Mouse (Mus musculus) embryonic facial prominence, embryonic 12.5 days (tissue): ENCODE measurements around the gene Pkn2. TPM values are rescaled to one million over a fixed set of nuclear protein-coding genes. Genes with fewer than 3 reads are reported as not detected.

ENCODE experiments used
- ATAC-seq: fragments of 200-750 bp; cut with Nextera tagmentation; 2 replicates; pipeline ENCODE4 v1.8.0; 2017; ENCODE audit not compliant: insufficient number of reproducible peaks, insufficient read depth, low FRiP score, low TSS enrichment
- H3K27ac ChIP-seq: fragments of 300-500 bp; sonication (generic); 2 replicates; pipeline ENCODE4 v1.5.1; 2016; ENCODE audit warnings: mild to moderate bottlenecking
- H3K27me3 ChIP-seq: fragments of 300-500 bp; sonication (generic); 2 replicates; pipeline ENCODE4 v1.6.1; 2016; ENCODE audit warnings: mild to moderate bottlenecking, moderate library complexity
- H3K36me3 ChIP-seq: fragments of 300-500 bp; sonication (generic); 2 replicates; pipeline ENCODE4 v1.6.1; 2016; ENCODE audit warnings: mild to moderate bottlenecking
- H3K4me1 ChIP-seq: fragments of 300-500 bp; sonication (generic); 2 replicates; pipeline ENCODE4 v1.6.1; 2016
- H3K4me2 ChIP-seq: fragments of 300-500 bp; sonication (generic); replicated peaks from 2 replicates; pipeline ENCODE4 v1.6.1; 2016; ENCODE audit warnings: mild to moderate bottlenecking, moderate library complexity
- H3K4me3 ChIP-seq: fragments of 300-500 bp; sonication (generic); 2 replicates; pipeline ENCODE4 v1.5.1; 2016; ENCODE audit warnings: mild to moderate bottlenecking
- H3K9ac ChIP-seq: fragments of 300-500 bp; sonication (generic); 2 replicates; pipeline ENCODE4 v1.6.1; 2016; ENCODE audit warnings: mild to moderate bottlenecking, moderate library complexity
- H3K9me3 ChIP-seq: fragments of 300-500 bp; sonication (generic); 2 replicates; pipeline ENCODE4 v1.6.1; 2016; ENCODE audit warnings: mild to moderate bottlenecking, moderate library complexity
- WGBS: fragments of 180-500 bp; shearing (Covaris S2); methylation state at CpG from one replicate; pipeline ENCODE4 v1.1.7; 2016; 5-methylcytosine and 5-hydroxymethylcytosine counted together
- polyA plus RNA-seq: library from polyadenylated mRNA; unstranded; fragments of >200 nt; fragmentation: Nextera tagmentation; extraction: Ambion mirVana; gene quantifications from 2 replicates; pipeline ENCODE4 v1.2.1, GENCODE M21; 2016

Pkn2 gene
- 62.4 and 64.0 TPM in 2 replicates for polyA plus RNA-seq

GRCm38 (mm10) chr3:142881872-142882623 is at the start of gene Pkn2:
Gene Pkn2, minus strand, starts transcription at chr3:142882004.
- H3K27me3 ChIP-seq, result no peaks in the 10 kb centered on the region
- 1% methylated on average over 69 of the region's 84 CpGs for WGBS
- no peaks in the 10 kb centered on the region for H3K36me3 ChIP-seq
- ATAC-seq, result peak; percentile 99
- peak within 1 kb of the TSS; percentile 97 for H3K27ac ChIP-seq
- peak within 1 kb of the TSS; percentile 100 for H3K4me3 ChIP-seq
- no peaks in the 10 kb centered on the region for H3K9me3 ChIP-seq
- H3K4me1 ChIP-seq, result peaks cover 6% of the 10 kb centered on the region; the same call in 1 of the 2 replicates
- H3K4me2 ChIP-seq, result peak within 1 kb of the TSS; percentile 56
- peak within 1 kb of the TSS; percentile 97 for H3K9ac ChIP-seq

- no peaks in the 10 kb centered on the region for H3K27me3 ChIP-seq
- H3K4me1 ChIP-seq, result no peaks in the 10 kb centered on the region
- no peaks in the 10 kb centered on the region for H3K36me3 ChIP-seq
- no peak overlapping the region for H3K4me3 ChIP-seq
- WGBS, result 90% methylated on average over 2 of the region's 2 CpGs
- H3K27ac ChIP-seq, result no peak overlapping the region
- ATAC-seq, result no peak
- H3K9ac ChIP-seq, result no peak overlapping the region
- no peaks in the 10 kb centered on the region for H3K9me3 ChIP-seq
- H3K4me2 ChIP-seq, result no peak overlapping the region
These were observed 48.1 kb upstream of the Pkn2 start for GRCm38 (mm10) chr3:142929906-142930305.

- no peak overlapping the region for H3K9ac ChIP-seq
- H3K27me3 ChIP-seq, result no peaks in the 10 kb centered on the region
- 81% methylated on average over 3 of the region's 3 CpGs for WGBS
- no peaks in the 10 kb centered on the region for H3K4me1 ChIP-seq
- H3K36me3 ChIP-seq, result no peaks in the 10 kb centered on the region
- no peak overlapping the region for H3K4me3 ChIP-seq
- no peak overlapping the region for H3K27ac ChIP-seq
- no peaks in the 10 kb centered on the region for H3K9me3 ChIP-seq
- H3K4me2 ChIP-seq, result no peak overlapping the region
- no peak for ATAC-seq
These were observed 45.5 kb upstream of the Pkn2 start for GRCm38 (mm10) chr3:142927311-142927710.

- 82% methylated on average over 2 of the region's 2 CpGs for WGBS
- Histone ChIP-seq H3K4me3 (no peak overlapping the region), H3K36me3 (no peaks in the 10 kb centered on the region), H3K9me3 (no peaks in the 10 kb centered on the region), H3K4me2 (no peak overlapping the region), H3K27ac (no peak overlapping the region), H3K4me1 (no peaks in the 10 kb centered on the region), H3K9ac (no peak overlapping the region), H3K27me3 (no peaks in the 10 kb centered on the region)
- ATAC-seq, result no peak
These were observed 43.1 kb upstream of the Pkn2 start for GRCm38 (mm10) chr3:142924831-142925348.

- Histone ChIP-seq H3K4me3 (no peak overlapping the region), H3K36me3 (no peaks in the 10 kb centered on the region), H3K9ac (no peak overlapping the region), H3K4me2 (no peak overlapping the region), H3K27ac (no peak overlapping the region), H3K4me1 (no peaks in the 10 kb centered on the region), H3K9me3 (no peaks in the 10 kb centered on the region), H3K27me3 (no peaks in the 10 kb centered on the region)
- 82% methylated on average over 3 of the region's 3 CpGs for WGBS
- ATAC-seq, result no peak
These were observed 37.3 kb upstream of the Pkn2 start for GRCm38 (mm10) chr3:142919070-142919469.

GRCm38 (mm10) chr3:142917760-142918439 is 36.1 kb upstream of the Pkn2 start:
- no peak overlapping the region for H3K27ac ChIP-seq
- no peaks in the 10 kb centered on the region for H3K27me3 ChIP-seq
- H3K36me3 ChIP-seq, result no peaks in the 10 kb centered on the region
- no peak overlapping the region for H3K4me3 ChIP-seq
- no peak overlapping the region for H3K9ac ChIP-seq
- ATAC-seq, result no peak
- H3K4me1 ChIP-seq, result no peaks in the 10 kb centered on the region
- no peak overlapping the region for H3K4me2 ChIP-seq
- no peaks in the 10 kb centered on the region for H3K9me3 ChIP-seq
- 77% methylated on average over 4 of the region's 4 CpGs for WGBS

GRCm38 (mm10) chr3:142917171-142917570 is 35.4 kb upstream of the Pkn2 start:
- H3K9ac ChIP-seq, result no peak overlapping the region
- H3K9me3 ChIP-seq, result no peaks in the 10 kb centered on the region
- H3K27ac ChIP-seq, result no peak overlapping the region
- ATAC-seq, result no peak
- H3K4me2 ChIP-seq, result no peak overlapping the region
- no peak overlapping the region for H3K4me3 ChIP-seq
- H3K27me3 ChIP-seq, result no peaks in the 10 kb centered on the region
- no peaks in the 10 kb centered on the region for H3K36me3 ChIP-seq
- no peaks in the 10 kb centered on the region for H3K4me1 ChIP-seq
- WGBS, result 91% methylated on average over 4 of the region's 4 CpGs

GRCm38 (mm10) chr3:142913295-142913694 is 31.5 kb upstream of the Pkn2 start:
- no peaks in the 10 kb centered on the region for H3K9me3 ChIP-seq
- H3K36me3 ChIP-seq, result no peaks in the 10 kb centered on the region
- H3K4me3 ChIP-seq, result no peak overlapping the region
- no peak overlapping the region for H3K4me2 ChIP-seq
- WGBS, result 69% methylated on average over 1 of the region's 1 CpGs
- no peak overlapping the region for H3K27ac ChIP-seq
- H3K27me3 ChIP-seq, result no peaks in the 10 kb centered on the region
- H3K4me1 ChIP-seq, result no peaks in the 10 kb centered on the region
- H3K9ac ChIP-seq, result no peak overlapping the region
- no peak for ATAC-seq

- Histone ChIP-seq H3K4me3 (no peak overlapping the region), H3K27ac (no peak overlapping the region), H3K9ac (no peak overlapping the region), H3K4me1 (no peaks in the 10 kb centered on the region), H3K4me2 (no peak overlapping the region), H3K27me3 (no peaks in the 10 kb centered on the region), H3K36me3 (no peaks in the 10 kb centered on the region), H3K9me3 (no peaks in the 10 kb centered on the region)
- no peak for ATAC-seq
- 78% methylated on average over 2 of the region's 2 CpGs for WGBS
These were observed 17.9 kb upstream of the Pkn2 start for GRCm38 (mm10) chr3:142899683-142900082.

GRCm38 (mm10) chr3:142898949-142899396 is 17.2 kb upstream of the Pkn2 start:
- H3K9me3 ChIP-seq, result no peaks in the 10 kb centered on the region
- no peak overlapping the region for H3K4me3 ChIP-seq
- no peaks in the 10 kb centered on the region for H3K36me3 ChIP-seq
- H3K27ac ChIP-seq, result no peak overlapping the region
- no peaks in the 10 kb centered on the region for H3K27me3 ChIP-seq
- no peak overlapping the region for H3K9ac ChIP-seq
- no peak overlapping the region for H3K4me2 ChIP-seq
- no peaks in the 10 kb centered on the region for H3K4me1 ChIP-seq
- no peak for ATAC-seq
- 87% methylated on average over 8 of the region's 8 CpGs for WGBS

GRCm38 (mm10) chr3:142890442-142890841 is 8.6 kb upstream of the Pkn2 start:
- no peak overlapping the region for H3K27ac ChIP-seq
- H3K4me3 ChIP-seq, result no peak overlapping the region
- no peak for ATAC-seq
- H3K36me3 ChIP-seq, result no peaks in the 10 kb centered on the region
- no peaks in the 10 kb centered on the region for H3K27me3 ChIP-seq
- 81% methylated on average over 3 of the region's 3 CpGs for WGBS
- no peaks in the 10 kb centered on the region for H3K4me1 ChIP-seq
- H3K9ac ChIP-seq, result no peak overlapping the region
- no peaks in the 10 kb centered on the region for H3K9me3 ChIP-seq
- H3K4me2 ChIP-seq, result no peak overlapping the region

GRCm38 (mm10) chr3:142886963-142887362 is 5.2 kb upstream of the Pkn2 start:
- no peaks in the 10 kb centered on the region for H3K36me3 ChIP-seq
- H3K4me3 ChIP-seq, result no peak overlapping the region
- no peaks in the 10 kb centered on the region for H3K27me3 ChIP-seq
- H3K27ac ChIP-seq, result no peak overlapping the region
- ATAC-seq, result no peak
- WGBS, result 75% methylated on average over 3 of the region's 3 CpGs
- no peak overlapping the region for H3K9ac ChIP-seq
- no peaks in the 10 kb centered on the region for H3K9me3 ChIP-seq
- H3K4me1 ChIP-seq, result 0 out of 2 replicates have a peak, but pooled peaks cover 3% of the 10 kb centered on the region
- H3K4me2 ChIP-seq, result no peak overlapping the region
